Mouse (Mus musculus) cerebellum, postnatal 25 days (tissue): ENCODE results near the gene Itgb3bp.
A peak's percentile ranks its signal among the peaks of the same experiment; 100 is the strongest.

ENCODE experiments used
- DNase-seq, 2 experiments: peaks; one replicate each; pipeline ENCODE4 v3.0.0; 2021; ENCODE audit warnings: mixed read lengths in 2 of 2

Itgb3bp gene

GRCm38 (mm10) chr4:99929613-99930517 is at the start of gene Itgb3bp:
Itgb3bp (minus strand) TSS chr4:99929813.
- DNase-seq = peak; percentile 87 to 90

- DNase-seq = no peak
These were observed 49.7 kb upstream of the Itgb3bp start for GRCm38 (mm10) chr4:99979326-99979725.

DNA sequence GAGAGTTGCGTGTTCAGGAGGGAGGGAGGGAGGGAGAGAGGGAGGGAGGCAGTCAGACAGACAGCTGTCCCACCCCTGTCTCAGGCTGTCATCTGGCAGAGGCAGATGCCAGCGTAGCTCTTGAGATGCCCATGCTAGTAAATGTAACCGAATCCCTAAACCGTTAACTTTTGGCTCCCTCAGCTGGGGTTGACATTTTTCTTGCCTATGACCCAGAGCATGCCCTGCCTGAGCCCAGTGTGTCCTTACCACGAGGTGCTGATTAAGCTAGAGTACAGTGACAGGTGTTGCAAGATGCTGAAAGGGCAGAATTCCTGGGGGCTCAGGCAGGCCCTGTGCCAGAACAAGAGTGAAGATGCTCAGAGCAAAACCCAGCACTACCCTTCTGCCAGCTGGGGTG is 44.8 kb upstream of the Itgb3bp start:
- DNase-seq = peak in 1 of 2 experiments; percentile 21

GRCm38 (mm10) chr4:99973931-99974330 is 44.3 kb upstream of the Itgb3bp start:
- DNase-seq = no peak

- no peak for DNase-seq
These were observed 43.3 kb upstream of the Itgb3bp start for GRCm38 (mm10) chr4:99972886-99973285.

- DNase-seq = no peak
These were observed 40.5 kb upstream of the Itgb3bp start for GRCm38 (mm10) chr4:99970097-99970496.

- DNase-seq = no peak
These were observed 39.7 kb upstream of the Itgb3bp start for GRCm38 (mm10) chr4:99969328-99969727.

DNA sequence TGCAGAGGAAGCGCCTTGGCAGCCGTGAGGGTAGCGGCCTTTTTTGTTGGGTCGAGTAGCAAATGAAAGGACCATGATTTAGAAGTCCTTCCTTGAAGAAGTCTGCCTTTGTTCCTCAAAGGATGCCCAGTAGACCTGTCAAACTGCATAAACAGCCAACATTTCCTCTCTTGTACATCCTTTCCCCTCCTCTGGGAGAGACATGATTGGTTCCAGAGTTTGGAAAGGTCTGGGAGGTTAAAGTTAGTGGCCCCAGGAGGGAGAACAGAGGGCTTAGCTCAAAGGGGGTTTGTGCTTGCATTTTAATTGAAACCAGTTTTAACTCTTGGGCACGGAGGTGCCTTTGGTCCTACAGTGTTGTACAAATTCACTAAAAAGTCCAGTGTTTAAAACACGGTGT is 36.9 kb upstream of the Itgb3bp start:
- DNase-seq = no peak

- no peak for DNase-seq
These were observed 29.7 kb upstream of the Itgb3bp start for GRCm38 (mm10) chr4:99959308-99959707.

GRCm38 (mm10) chr4:99958084-99958815 is 28.6 kb upstream of the Itgb3bp start:
- no peak for DNase-seq

DNA sequence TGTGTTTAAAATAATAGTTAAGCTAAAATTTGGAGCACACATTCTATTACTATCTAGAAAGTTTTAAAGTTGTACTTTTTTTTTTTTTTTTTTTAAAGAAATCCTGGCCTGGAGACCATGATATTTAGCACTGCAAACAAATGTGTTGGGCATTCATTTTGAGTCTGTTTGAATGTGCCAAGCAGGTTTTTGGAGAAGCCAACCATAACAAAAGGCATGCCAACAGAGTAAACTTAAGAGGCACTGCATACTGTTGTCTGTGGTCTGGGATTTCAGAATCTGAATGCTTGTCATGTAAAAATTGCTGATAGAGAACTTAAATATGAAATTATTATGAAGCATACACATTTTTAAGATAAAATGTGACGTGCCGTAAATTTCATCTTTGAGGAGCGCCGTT is 27.6 kb upstream of the Itgb3bp start:
- DNase-seq = no peak

DNA sequence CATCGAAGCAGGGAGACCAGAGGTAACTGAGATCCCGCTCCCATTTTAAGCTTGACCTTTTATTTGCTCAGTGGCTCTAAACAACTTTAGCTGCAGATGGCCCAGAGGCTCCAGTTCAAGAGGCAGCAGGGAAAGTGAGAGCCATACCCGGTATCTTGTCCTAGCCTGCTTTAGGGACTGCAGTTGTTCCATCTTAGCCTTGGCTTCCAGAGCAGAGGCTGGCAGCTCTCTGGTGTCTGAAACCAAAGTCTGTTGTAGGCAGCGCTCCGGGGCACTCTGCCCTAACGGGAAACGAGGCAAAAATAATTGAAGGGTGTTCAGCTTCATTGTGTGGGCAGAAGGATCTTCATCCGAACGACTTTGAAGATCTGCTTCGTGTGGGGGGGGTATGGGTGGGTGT is 25.8 kb upstream of the Itgb3bp start:
- DNase-seq = no peak

GRCm38 (mm10) chr4:99953904-99954303 is 24.3 kb upstream of the Itgb3bp start:
- DNase-seq = no peak

GRCm38 (mm10) chr4:99947896-99948295 is 18.3 kb upstream of the Itgb3bp start:
- DNase-seq = no peak

DNA sequence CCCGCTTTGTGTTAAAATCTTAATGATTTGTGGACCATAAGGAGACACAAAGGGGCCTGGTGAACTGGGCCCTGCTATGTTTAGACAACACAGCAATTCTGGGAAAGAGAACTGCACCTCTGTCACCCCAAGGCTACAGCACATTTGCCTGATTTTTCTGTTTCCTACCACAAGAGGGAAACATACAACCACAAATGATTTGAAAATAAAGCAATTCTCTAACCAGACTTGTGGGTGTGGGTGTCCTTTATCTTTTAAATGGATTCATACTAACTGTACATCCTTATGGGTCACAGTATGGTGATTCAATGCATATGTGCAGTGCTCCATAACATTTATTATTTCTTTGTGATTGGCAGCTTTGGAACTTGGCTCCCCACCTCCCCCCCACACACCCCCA is 17.6 kb upstream of the Itgb3bp start:
- no peak for DNase-seq

DNA sequence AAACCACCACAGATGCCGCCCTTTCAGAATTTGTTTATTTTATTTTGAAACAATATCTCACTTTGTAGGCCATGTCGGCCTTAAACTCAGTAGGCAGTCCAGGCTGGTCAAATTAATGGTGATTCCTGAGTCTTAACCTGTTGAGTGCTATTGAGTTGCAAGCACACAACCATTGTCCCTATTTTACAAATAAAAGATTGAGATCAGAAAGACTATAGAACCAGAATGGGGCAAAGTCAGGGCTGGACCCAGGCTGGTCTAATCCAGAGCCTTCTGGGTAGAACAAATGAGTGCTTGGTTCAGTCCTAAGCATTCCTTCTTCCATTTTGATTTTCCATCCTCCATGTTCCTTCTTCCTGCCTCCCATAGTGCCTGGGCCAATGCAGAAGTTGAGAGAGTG is 16.9 kb upstream of the Itgb3bp start:
- DNase-seq = no peak

DNA sequence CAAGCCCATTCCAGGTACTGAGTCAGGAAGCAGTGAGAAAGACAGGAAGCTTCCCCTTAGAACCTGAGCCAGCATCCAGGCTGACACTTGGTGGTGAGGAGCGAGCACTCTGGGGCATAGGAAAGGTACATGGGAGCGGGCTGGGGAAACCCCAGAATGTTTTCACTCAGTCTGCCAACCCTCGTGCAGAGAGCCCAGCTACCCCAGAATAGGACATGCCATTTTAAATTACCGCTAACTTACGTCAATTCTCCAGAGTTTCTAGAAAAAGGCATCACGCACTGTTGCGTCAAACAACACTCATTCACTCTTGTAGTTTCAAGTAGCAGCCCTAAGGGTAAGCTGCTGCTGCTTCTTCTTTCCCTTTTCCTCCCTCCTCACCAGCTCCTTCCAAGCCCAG is 15.4 kb upstream of the Itgb3bp start:
- no peak for DNase-seq

GRCm38 (mm10) chr4:99944606-99945005 is 15.0 kb upstream of the Itgb3bp start:
- DNase-seq = no peak

DNA sequence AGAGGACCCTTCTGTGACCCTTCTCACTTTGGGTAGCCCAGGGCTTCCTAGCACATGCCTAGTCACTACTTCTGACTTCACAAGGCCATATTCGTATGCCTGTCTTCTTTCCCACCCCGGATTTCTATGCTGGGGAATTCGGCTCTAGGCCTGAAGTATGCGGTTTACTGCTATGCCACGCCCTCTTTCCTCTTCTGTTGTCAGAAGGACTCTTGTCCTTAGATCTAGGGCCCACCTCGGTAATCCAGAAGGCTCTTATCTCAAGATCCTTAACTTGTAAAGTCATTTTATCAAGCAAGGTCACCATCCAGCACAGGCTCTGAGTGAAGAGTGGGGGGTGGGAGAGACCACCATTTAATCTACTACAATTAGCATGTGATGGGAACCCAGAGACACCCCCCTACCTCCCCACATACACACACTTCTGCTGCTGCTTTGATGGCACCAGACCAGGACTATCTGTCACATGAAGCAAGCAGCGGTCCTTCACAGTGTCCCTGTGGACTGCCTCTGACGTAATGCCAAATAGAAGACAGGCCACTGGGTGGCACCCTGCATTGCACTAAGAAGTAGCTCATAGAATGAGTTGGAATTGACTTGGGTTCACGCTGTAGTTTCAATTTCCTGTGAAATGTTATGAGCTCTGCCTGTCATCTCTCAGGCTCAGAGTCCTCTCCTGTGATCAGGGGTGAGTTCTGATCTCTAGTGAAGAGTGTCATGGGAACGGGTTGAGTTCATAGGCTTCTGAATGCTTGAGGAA is 12.2 kb upstream of the Itgb3bp start:
- DNase-seq = peak; percentile 11 to 33

DNA sequence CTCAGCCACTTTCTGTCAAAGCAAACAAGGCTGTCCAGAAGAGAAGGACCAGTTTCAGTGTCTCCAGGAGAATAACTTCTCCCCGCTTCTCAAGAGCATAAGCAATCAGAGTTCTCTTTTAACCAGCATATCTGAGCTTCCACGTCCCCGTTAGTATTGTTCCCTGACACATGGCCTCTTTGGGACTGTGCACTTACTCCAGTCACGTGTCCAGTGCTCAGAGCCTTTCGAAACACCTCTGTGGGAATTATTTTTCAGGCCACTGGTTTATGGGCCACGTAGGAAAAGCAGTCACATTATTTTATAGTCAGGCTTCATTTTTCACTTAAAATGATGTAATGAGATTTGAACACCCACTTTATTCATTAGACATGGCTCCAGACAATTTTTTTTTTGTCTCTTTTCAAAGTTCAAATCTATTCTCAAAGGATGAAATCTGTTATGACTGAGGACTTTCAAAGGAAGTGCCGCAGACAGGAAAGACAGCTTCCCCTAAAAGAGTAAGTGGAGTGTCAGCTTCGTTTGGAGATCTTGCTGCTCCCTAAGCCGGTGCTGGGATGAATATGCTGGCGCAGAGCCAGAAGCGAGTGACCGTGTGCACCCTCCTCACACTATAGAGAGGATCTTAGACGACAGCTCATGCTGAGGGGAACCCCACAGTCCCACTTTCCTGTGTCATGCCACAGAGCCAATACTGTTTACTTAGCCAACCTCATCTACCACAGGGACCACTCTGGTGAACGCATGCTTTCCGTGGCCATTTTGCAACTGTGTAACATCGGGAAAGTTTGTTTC is 10.3 kb upstream of the Itgb3bp start:
- DNase-seq = peak; percentile 31 to 48

DNA sequence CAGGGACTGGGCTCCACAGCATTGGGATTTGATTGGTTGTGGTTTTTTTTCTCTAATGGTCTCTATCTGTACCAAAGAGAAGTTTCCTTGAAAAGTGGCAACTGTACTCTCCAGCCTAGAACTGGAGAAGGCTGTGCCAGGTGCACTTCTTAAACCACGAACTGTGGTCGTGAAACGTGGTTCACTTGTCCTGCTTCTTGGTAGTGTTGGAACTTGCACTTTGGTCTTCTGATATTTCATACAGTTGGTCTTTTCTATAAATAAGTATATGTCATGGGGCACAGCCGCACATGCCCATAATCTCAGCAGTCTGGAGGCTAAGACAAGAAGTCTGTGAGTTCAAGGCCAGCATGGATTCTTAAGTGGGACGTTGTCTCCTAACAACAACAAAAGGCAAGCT is 6.7 kb upstream of the Itgb3bp start:
- DNase-seq = no peak

- DNase-seq = peak; percentile 14 to 60
These were observed 5.2 kb upstream of the Itgb3bp start for GRCm38 (mm10) chr4:99934859-99935258.
